Mouse (Mus musculus) bone marrow macrophage, adult 2 months (primary cell): ENCODE measurements around the gene Adamts12.

Experiments used
- CTCF ChIP-seq: IDR thresholded peaks from 2 replicates; pipeline ENCODE4 v1.5.1; 2012; ENCODE audit warnings: low read depth, mild to moderate bottlenecking, low read length, moderate library complexity
- POLR2A ChIP-seq: IDR thresholded peaks from 2 replicates; pipeline ENCODE4 v1.6.1; 2012; ENCODE audit warnings: mild to moderate bottlenecking, low read depth, low read length, borderline replicate concordance

- no peak for TF ChIP-seq CTCF
- no peak for TF ChIP-seq POLR2A
Observed at GRCm38 (mm10) chr15:11026801-11027561, 37.6 kb upstream of the Adamts12 start.
